Mouse (Mus musculus): ENCODE measurements around the gene Elf2.

Elf2 gene

DNA sequence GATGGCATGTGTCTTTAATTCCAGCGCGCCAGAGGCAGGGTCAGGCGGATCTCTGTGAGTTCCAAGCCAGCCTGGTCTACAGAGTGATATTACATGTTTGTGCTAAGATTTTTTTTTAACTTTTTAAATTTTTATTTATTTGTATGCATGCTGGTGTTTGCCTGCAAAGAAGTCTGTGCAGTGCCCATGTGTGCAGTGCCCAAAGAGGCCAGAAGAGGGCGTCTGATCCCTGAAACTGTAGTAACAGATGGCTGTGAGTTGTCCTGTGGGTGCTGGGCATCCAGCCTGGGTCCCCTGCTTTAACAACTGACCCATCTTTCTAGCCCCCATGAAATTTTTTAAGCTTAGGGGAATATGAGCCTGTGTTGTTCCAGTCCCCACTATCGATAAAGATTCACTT is 136.0 kb downstream of the Elf2 start:
- TF ChIP-seq GATA4 (IDR thresholded peaks at IDR 0.05; ENCODE audit: insufficient replicate concordance, low read length) = no peak

DNA sequence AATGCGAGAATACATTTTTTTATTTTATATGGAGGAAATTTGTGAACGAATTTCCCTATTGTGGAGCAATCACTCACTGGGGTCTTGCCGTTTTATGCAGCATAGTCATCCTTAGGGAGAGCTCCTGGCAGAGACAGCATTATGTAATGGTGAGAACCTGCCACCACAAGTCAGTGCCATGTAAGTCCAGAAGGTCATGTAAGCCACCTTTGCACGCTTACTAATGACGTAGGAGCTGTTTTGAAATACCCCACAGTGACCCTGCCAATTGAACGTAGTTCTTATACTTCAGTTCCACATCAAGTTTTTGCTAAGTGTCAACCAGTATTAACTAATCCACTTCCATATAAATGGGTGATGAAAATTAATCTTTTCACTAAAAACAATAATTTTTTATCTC is 136.6 kb downstream of the Elf2 start:
- TF ChIP-seq GATA4 (IDR thresholded peaks at IDR 0.05; ENCODE audit: insufficient replicate concordance, low read length) = no peak
